Mouse (Mus musculus): Measurements from ENCODE around the gene Entpd6. TPM values are rescaled to one million over a fixed set of nuclear protein-coding genes. Genes with fewer than 3 reads are reported as not detected.

The Entpd6 gene
- total and polyA plus RNA-seq, 2 experiments from 2014 or later, result 17.3 to 25.8 TPM

DNA sequence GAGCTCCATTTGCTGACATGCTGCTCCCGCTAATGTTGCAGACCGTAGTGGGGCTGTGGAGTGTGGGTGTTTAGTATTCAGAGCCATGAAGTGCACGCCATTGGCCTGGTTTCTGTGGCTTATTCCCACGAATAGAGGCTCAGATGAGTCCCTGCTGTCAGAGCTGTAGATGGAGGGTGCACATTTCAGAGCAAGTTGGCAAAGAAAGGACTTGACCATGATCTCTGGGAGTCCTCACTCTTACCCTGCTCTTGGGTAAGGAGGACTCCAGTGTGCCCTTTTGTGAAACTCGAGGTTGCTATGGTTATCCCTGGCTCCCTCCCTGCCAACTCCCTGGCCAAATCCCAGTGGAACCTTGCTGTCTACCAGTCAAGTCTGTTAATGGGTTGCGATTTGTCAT is 59.5 kb downstream of the Entpd6 start:
- TF ChIP-seq CTCF (IDR thresholded peaks at IDR 0.05; ENCODE audit: low read depth), result no peak
- no peak for TF ChIP-seq EP300 (IDR thresholded peaks at IDR 0.05; ENCODE audit: low read depth)
- 84% methylated on average over 6 of the region's 6 CpGs for WGBS
- DNase-seq (ENCODE audit: low spot score), result no peak
- H3K27ac ChIP-seq (ENCODE audit: low read depth), result no peak overlapping the region
- H3K36me3 ChIP-seq (replicated peaks; ENCODE audit: control insufficient read depth, insufficient read depth, low read length), result peaks cover 98% of the 10 kb centered on the region
- no peaks in the 10 kb centered on the region for H3K9me3 ChIP-seq (replicated peaks; ENCODE audit: control insufficient read depth, low read length)
- H3K4me1 ChIP-seq (ENCODE audit: control insufficient read depth, insufficient read depth), result no peaks in the 10 kb centered on the region
- no peak for ATAC-seq (ENCODE audit: insufficient read depth, low read depth)
- H3K4me3 ChIP-seq (ENCODE audit: low read depth, low read length), result no peak overlapping the region
- H3K9ac ChIP-seq (replicated peaks; ENCODE audit: low read depth, low read length), result no peak overlapping the region
- no peak overlapping the region for H3K4me2 ChIP-seq (ENCODE audit: low read depth, low read length)
- no peaks in the 10 kb centered on the region for H3K27me3 ChIP-seq (ENCODE audit: control insufficient read depth, insufficient read depth, low read length)

DNA sequence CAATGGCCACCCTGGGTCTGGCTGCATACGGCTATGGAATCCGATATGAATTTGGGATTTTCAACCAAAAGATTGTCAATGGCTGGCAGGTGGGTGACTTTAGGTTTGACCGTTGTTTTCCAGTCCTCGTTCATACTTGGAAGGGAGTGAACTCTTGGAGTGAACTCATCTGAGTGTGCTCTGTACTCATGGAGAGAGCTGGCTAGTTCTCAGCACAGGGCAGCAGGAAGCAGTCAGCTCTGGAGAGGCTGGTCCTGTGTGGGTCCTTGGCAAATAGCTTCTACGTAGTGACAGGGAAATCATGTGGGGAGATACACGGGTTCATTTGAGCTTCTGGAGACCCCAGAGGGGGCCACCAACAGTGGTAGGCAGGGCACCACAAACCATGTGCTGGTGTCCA is 60.0 kb downstream of the Entpd6 start:
- Histone ChIP-seq H3K36me3 (replicated peaks; ENCODE audit: control insufficient read depth, insufficient read depth, low read length) (peaks cover 99% of the 10 kb centered on the region), H3K4me2 (ENCODE audit: low read depth, low read length) (no peak overlapping the region), H3K9ac (replicated peaks; ENCODE audit: low read depth, low read length) (no peak overlapping the region), H3K9me3 (replicated peaks; ENCODE audit: control insufficient read depth, low read length) (no peaks in the 10 kb centered on the region), H3K27ac (ENCODE audit: low read depth) (no peak overlapping the region), H3K4me1 (ENCODE audit: control insufficient read depth, insufficient read depth) (no peaks in the 10 kb centered on the region), H3K27me3 (ENCODE audit: control insufficient read depth, insufficient read depth, low read length) (no peaks in the 10 kb centered on the region), H3K4me3 (ENCODE audit: low read depth, low read length) (no peak overlapping the region)
- no peak for DNase-seq (ENCODE audit: low spot score)
- 90% methylated on average over 6 of the region's 6 CpGs for WGBS
- TF ChIP-seq EP300 (IDR thresholded peaks at IDR 0.05; ENCODE audit: low read depth) (no peak), CTCF (IDR thresholded peaks at IDR 0.05; ENCODE audit: low read depth) (no peak)
- no peak for ATAC-seq (ENCODE audit: insufficient read depth, low read depth)

DNA sequence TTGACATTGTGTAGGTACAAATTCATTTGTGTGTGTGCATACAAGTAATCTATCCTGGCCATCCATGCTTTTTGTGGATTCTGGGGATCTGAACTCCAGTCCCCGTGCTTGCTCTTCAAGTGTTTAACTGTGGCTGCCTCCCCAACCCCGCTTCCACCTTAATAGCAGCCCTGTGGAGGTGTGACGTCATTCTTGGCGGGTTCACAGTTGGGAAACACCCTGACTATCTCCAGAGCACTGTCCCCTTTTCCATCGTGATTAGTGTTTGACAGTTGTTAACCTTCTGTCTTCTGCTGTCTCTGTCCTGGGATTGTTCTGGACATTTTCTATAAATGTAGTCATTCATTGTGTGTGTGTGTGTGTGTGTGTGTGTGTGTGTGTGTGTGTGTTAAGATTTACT is 61.8 kb downstream of the Entpd6 start:
- H3K36me3 ChIP-seq (replicated peaks; ENCODE audit: control insufficient read depth, insufficient read depth, low read length), result peaks cover 99% of the 10 kb centered on the region
- H3K4me1 ChIP-seq (ENCODE audit: control insufficient read depth, insufficient read depth), result no peaks in the 10 kb centered on the region
- DNase-seq (ENCODE audit: low spot score) (no peak), ATAC-seq (ENCODE audit: insufficient read depth, low read depth) (no peak)
- no peak overlapping the region for H3K4me2 ChIP-seq (ENCODE audit: low read depth, low read length)
- no peaks in the 10 kb centered on the region for H3K27me3 ChIP-seq (ENCODE audit: control insufficient read depth, insufficient read depth, low read length)
- no peak for TF ChIP-seq CTCF (IDR thresholded peaks at IDR 0.05; ENCODE audit: low read depth)
- H3K9ac ChIP-seq (replicated peaks; ENCODE audit: low read depth, low read length), result no peak overlapping the region
- 57% methylated on average over 5 of the region's 5 CpGs for WGBS
- no peak overlapping the region for H3K27ac ChIP-seq (ENCODE audit: low read depth)
- H3K4me3 ChIP-seq (ENCODE audit: low read depth, low read length), result no peak overlapping the region
- no peaks in the 10 kb centered on the region for H3K9me3 ChIP-seq (replicated peaks; ENCODE audit: control insufficient read depth, low read length)

DNA sequence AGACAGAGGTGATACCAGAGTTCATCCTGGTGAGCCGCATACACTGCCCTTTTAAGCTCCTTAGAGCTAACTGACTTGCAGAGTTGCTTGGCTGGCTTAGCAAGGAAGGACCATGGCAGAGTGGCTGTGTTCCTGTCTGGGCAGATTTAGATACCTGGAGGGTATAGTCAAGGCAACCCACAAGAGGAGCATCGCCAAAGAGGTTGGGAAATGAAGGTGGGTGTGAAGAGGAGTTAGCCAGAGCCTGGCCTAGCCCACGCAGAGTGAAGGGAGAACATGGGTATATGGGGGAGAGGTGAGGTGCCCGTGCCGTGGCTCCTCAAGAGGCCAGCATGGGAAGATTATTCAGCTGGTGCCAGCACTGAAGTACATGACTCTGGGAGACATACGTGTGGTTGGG is 64.0 kb downstream of the Entpd6 start:
- Histone ChIP-seq H3K9me3 (replicated peaks; ENCODE audit: control insufficient read depth, low read length) (no peaks in the 10 kb centered on the region), H3K9ac (replicated peaks; ENCODE audit: low read depth, low read length) (no peak overlapping the region), H3K4me1 (ENCODE audit: control insufficient read depth, insufficient read depth) (no peaks in the 10 kb centered on the region), H3K36me3 (replicated peaks; ENCODE audit: control insufficient read depth, insufficient read depth, low read length) (peaks cover 99% of the 10 kb centered on the region), H3K4me2 (ENCODE audit: low read depth, low read length) (no peak overlapping the region), H3K27ac (ENCODE audit: low read depth) (no peak overlapping the region), H3K4me3 (ENCODE audit: low read depth, low read length) (no peak overlapping the region), H3K27me3 (ENCODE audit: control insufficient read depth, insufficient read depth, low read length) (no peaks in the 10 kb centered on the region)
- no peak for ATAC-seq (ENCODE audit: insufficient read depth, low read depth)
- WGBS, result 96% methylated on average over 6 of the region's 6 CpGs
- DNase-seq (ENCODE audit: low spot score), result no peak
- TF ChIP-seq CTCF (IDR thresholded peaks at IDR 0.05; ENCODE audit: low read depth), result no peak
- TF ChIP-seq EP300 (IDR thresholded peaks at IDR 0.05; ENCODE audit: low read depth), result no peak

DNA sequence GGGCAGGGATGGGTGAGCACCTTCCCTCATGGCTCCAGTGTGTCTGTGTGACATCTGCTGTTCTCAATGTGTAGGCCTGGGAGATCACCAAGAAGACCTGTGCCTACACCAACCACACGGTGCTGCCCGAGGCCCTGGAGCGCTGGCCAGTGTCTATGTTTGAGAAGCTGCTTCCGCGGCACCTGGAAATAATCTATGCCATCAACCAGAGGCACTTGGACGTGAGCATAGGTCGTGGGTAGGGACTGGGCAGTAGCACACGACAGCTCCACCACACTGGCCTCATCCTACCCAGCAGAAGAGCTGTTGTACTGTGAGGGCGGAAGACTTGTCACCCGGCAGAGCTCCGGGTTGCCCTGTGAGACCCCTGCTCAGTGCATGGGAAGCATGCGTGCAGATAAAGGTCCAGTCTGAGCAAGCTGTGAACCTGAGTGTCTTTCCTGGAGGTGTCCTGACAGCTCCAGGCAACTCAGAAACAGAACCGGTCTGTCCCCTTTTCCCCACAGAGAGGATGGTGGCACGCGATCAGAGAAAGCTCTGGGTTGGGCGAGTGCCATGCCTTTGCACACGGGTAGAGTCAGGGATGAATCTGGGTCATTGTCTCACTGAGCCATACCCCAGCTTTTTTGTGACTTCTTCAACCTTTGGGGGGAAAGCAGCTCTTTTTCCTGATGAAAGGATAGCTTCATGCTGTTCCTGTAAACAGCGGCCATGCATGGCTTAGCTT is 68.0 kb downstream of the Entpd6 start:
- Histone ChIP-seq H3K27ac (ENCODE audit: low read depth) (no peak overlapping the region), H3K27me3 (ENCODE audit: control insufficient read depth, insufficient read depth, low read length) (no peaks in the 10 kb centered on the region), H3K4me3 (ENCODE audit: low read depth, low read length) (no peak overlapping the region), H3K36me3 (replicated peaks; ENCODE audit: control insufficient read depth, insufficient read depth, low read length) (peaks cover 100% of the 10 kb centered on the region), H3K4me1 (ENCODE audit: control insufficient read depth, insufficient read depth) (no peaks in the 10 kb centered on the region), H3K9ac (replicated peaks; ENCODE audit: low read depth, low read length) (no peak overlapping the region), H3K9me3 (replicated peaks; ENCODE audit: control insufficient read depth, low read length) (no peaks in the 10 kb centered on the region), H3K4me2 (ENCODE audit: low read depth, low read length) (no peak overlapping the region)
- TF ChIP-seq CTCF (IDR thresholded peaks at IDR 0.05; ENCODE audit: low read depth), result no peak
- no peak for TF ChIP-seq EP300 (IDR thresholded peaks at IDR 0.05; ENCODE audit: low read depth)
- ATAC-seq (ENCODE audit: insufficient read depth, low read depth), result no peak
- no peak for DNase-seq (ENCODE audit: low spot score)
- 85% methylated on average over 18 of the region's 18 CpGs for WGBS

DNA sequence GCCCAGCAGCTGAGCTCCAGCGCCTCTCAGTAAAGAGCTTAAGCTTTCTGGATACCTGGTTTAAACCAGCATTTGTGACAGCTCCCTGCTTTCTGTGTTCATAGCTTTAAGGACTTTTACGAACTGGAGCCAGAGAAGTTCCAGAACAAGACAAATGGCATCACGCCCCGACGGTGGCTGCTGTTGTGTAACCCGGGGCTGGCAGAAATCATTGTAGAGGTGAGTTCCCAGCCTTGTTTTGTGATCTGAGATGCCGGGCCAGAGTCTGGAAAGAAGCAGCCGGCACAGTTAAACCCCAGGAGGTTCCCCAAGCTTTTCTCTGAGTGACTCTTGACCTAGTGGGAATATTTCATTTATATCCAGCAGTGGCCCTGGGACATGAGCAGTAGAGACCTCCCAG is 69.9 kb downstream of the Entpd6 start:
- no peak overlapping the region for H3K27ac ChIP-seq (ENCODE audit: low read depth)
- DNase-seq (ENCODE audit: low spot score) (no peak), ATAC-seq (ENCODE audit: insufficient read depth, low read depth) (no peak)
- no peak overlapping the region for H3K4me3 ChIP-seq (ENCODE audit: low read depth, low read length)
- H3K36me3 ChIP-seq (replicated peaks; ENCODE audit: control insufficient read depth, insufficient read depth, low read length), result peaks cover 100% of the 10 kb centered on the region
- no peaks in the 10 kb centered on the region for H3K27me3 ChIP-seq (ENCODE audit: control insufficient read depth, insufficient read depth, low read length)
- no peak for TF ChIP-seq EP300 (IDR thresholded peaks at IDR 0.05; ENCODE audit: low read depth)
- TF ChIP-seq CTCF (IDR thresholded peaks at IDR 0.05; ENCODE audit: low read depth), result no peak
- no peak overlapping the region for H3K4me2 ChIP-seq (ENCODE audit: low read depth, low read length)
- no peaks in the 10 kb centered on the region for H3K4me1 ChIP-seq (ENCODE audit: control insufficient read depth, insufficient read depth)
- WGBS, result 88% methylated on average over 8 of the region's 8 CpGs
- H3K9me3 ChIP-seq (replicated peaks; ENCODE audit: control insufficient read depth, low read length), result no peaks in the 10 kb centered on the region
- H3K9ac ChIP-seq (replicated peaks; ENCODE audit: low read depth, low read length), result no peak overlapping the region

Data from heart, postnatal 0 days (tissue).